Mouse (Mus musculus) naive thymus-derived CD4-positive, alpha-beta T cell, adult 2 months (primary cell): Measurements from ENCODE around the gene Echs1.

Experiments
- DNase-seq: peaks from one replicate; pipeline ENCODE4 v3.0.0-alpha.2; 2011; ENCODE audit warnings: low read depth

Echs1 gene

DNA sequence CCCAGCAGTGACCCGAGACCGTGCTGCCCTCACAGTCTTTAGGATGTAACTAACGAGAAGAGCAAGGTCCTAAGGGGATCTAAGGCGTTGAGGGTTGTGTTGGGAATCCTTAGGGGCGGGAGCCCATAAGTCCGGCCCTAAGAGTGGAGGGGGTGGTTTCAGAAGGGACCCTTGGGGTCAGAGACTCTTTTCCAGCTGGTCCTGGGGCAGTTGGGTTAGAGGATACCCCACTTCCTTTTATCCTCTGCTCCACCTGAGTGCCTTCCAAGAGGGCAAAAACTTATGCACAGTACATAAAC is 54.5 kb downstream of the Echs1 start:
- no peak for DNase-seq

DNA sequence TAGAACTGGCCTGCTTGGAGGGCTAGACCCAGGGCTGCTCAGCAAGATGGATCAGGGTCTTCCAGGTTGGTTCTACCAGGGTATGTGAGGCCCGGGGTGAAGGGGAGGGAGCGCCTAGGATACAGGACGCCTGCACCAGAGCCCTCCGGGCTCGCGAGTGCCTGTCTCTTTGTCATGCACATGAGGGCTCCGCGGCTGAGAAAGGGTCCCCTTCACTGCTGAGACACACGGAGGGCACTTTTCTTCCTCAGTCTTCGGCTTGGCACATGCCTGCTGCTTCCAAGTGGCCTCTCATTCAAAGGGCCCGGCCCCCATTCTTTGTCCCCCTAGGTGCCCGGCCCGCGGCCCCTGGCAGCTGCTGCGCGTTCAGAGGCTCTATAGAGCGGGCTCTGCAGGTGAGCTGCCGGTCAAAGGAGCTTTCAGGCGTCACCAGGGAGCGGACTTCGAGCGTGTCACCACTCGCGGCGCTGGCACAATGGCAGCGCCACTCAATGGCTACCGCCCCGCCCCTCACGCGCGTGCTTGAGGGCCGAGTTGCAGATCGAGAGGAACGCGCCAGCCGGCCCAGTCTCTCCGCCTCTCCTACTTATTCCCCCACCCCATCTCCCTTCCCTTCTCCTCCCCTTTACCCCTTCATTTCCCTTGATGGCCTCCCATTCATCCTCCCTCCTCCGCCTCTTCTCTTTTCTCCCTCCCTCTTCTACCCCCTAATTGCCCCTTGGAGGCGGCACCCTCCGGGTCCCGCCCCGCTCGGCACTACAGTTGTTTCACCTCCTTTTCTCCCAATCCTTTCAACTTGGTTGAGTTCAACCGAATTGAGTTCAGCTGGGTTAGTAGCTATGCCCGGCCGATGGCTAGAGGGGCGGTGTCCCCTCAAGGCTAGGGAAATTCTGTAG is 55.1 kb downstream of the Echs1 start:
- DNase-seq: no peak

- no peak for DNase-seq
Measured at GRCm38 (mm10) chr7:140059601-140060000, 56.7 kb downstream of the Echs1 start.

DNA sequence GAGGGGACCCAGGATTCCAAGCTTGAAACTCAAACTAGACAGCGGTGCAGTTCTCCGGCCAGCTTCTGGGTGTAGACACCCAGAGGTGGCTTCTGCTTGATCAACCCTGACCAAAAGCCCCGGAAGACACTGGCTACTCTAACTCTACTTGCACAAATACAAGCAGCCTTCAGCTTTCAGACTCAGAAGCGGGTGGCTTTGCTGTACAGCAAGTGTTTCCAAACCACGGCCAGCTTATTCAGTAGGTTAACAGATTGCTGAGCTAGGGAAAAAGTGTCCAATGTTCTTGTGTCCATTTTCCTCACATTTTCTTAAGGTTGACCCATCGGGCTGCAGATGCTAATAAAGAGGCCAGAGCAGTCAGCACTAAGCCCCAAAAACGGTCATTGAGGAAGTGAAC is 57.7 kb downstream of the Echs1 start:
- no peak for DNase-seq

DNA sequence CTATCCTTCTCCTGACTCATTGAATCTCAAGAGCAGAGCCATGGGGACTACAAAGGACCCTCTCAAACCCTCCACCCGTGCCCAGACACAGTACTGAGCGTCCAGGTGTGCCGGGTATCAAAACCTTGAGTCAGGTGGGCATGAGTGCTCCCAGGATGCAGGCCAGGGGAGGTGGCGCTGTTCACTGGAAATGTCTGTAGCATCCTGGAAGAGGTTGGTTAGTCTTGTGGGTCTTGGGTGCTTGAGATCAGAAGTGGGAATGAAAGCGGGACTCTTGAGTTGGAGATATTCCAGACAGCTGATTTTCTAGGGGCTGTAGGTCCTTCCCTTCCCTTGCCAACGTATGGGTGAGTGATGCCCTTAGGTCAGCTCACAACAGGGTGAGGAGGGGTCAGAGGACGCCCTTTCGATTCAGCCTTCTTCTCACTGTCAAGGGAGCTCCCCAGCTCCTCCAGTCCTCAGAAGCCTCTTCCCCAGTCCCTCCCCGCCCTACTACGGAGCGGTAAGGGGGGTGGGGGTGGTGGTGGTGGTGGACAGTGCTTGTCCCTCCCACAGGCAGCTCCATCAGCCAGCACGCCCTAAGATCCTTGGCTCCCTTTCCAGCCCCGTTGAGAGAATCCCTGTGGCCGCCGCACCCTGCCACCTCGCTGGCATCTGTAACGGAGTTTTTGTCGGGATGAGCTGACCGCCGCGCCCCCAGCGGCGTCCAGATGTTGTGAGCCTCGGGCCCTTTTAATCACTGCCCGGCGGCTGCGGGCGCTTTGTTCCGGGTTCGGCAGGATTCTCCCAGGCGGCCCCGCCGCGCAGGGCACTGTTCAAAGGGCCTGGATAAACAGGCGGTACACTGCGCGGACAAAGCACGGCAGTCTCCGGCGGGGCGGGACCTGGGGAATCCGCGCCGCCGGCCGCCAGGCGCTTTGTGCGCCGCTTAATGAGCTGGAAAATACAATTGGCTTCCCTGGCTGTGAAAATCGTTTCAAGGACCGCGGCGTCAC is 58.6 kb downstream of the Echs1 start:
- no peak for DNase-seq
